Mouse (Mus musculus) retina, adult 2 months (tissue): Measurements from ENCODE around the gene Vars2.
A peak's percentile ranks its signal among the peaks of the same experiment; 100 is the strongest.

Experiments used
- DNase-seq: peaks from one replicate; pipeline ENCODE4 v3.0.0-alpha.2; 2012; ENCODE audit warnings: low read depth, low spot score

The Vars2 gene

DNA sequence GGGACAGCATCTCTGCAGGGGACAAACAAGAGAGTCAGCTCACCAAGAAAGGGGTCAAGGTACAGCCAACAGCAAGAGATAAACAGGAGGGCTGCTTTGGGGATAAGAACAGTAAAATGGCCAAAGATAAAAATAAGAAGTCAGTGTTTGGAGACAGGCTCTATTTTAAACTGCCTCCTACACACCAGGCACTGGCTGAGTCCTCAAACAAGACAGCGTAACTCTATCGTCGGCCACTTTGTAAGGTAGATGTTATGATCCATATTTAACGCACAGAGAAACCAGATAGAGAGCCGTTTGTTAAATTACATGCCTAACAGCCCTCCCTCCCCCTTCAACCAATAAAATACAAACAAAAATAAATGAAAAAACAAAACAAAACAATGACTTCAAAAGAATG lies 26.5 kb upstream of the Vars2 start:
- no peak for DNase-seq

- DNase-seq, result no peak
Measured at GRCm38 (mm10) chr17:35692368-35692767, 25.0 kb upstream of the Vars2 start.

- DNase-seq, result no peak
Measured at GRCm38 (mm10) chr17:35691811-35692210, 24.4 kb upstream of the Vars2 start.

GRCm38 (mm10) chr17:35689936-35690645 lies 22.7 kb upstream of the Vars2 start:
- DNase-seq, result no peak

DNA sequence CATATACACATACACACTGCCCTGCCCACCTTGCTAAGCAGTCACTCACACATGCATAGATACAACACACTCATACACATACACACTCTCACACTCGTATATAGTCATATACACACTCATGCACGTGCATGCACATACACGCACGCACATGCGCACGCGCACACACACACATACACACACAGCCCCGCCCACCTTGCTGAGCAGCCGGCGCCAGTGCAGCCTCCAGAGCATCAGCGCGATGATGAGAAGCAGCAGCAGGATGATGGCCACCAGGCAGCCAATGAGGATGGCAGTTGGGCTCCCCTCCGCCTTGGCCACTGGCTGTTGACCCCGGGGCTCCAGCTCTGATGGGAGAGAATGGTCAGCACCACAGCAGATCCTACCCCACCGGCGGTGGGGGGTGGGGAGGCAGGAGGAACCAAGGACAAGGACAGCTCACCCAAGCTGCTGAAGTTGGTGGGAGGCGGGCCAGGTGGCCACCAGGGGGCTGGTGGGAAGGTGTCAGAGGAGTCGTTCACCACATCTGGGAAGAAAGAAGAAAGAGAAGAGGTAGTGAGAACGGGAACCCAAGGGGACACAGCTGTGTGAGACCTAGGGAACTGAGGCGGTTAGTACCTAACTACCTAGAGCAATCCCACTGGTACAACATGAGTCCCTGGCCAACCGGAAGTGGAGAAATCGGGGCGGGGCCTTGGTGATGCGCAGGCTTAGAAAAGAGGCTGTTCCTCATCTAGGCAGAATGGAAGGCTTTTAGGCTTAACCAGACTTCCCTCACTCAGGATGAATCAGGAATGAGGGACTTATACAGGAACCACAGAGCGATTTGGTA lies 21.2 kb upstream of the Vars2 start:
- no peak for DNase-seq

DNA sequence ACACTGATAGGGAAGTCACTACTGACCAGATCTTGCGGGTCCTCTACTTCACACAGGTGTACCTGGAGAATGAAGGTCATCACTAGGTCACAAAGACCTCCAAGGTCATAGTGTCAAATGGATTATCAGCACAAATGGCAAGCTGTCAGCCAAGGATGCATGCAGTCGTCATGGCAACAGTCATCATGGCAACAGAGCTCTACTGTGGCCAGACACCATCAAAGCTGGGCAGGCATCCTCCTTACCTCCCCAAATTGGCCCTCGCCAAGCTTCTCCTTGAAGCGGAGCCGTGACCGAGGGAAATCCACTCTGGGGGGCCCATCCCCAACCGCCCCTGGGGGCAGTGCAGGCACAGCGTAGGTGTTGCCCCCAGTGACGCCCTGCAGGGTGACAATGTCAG lies 17.7 kb upstream of the Vars2 start:
- no peak for DNase-seq

DNA sequence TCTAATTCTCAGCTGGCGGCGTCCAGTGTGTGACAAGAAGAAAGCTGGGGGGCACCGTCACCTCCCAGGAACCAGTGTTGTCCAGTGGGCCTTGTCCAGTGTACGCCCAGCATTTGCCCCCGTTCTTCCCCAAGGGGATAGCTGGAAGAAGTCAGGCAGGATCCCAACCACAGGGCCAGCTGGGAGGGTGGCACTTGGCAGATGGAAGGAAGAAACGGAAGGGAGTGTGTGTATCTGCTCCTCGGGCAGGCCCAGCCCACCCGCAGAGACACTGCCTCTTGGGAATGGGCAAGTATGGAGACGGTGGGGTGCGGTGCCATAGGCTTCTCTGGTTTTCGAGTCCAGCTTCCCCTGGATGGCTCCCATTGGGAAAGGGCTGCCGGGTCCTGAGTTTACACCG lies 14.6 kb upstream of the Vars2 start:
- no peak for DNase-seq

GRCm38 (mm10) chr17:35680591-35680990 lies 13.2 kb upstream of the Vars2 start:
- DNase-seq, result no peak

GRCm38 (mm10) chr17:35673416-35674035 lies 6.1 kb upstream of the Vars2 start, which contains the start of gene Gtf2h4:
TSS of gene Gtf2h4 (minus strand) at chr17:35673739.
- DNase-seq, result peak; percentile 95

- no peak for DNase-seq
Measured at GRCm38 (mm10) chr17:35672527-35672926, 5.1 kb upstream of the Vars2 start.

DNA sequence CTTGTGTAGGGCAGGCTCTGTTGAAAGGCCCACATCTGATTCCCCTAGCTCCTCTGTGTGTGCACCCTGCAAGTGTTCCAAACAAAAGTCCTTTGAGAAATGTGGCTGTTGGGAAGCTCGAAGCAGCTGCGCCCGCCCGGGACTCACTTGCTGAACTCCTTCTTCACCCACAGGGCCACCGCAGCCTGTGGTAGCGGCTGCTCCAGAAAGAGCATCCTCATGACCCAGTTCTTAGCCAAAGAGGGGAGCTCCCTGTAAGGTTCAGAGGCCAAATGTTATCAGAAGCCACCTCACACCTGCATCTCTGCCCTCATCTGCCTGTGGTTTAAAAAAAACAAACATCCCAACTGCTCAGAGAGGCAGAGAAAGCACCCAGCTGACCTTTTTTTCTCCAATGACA lies 4.5 kb upstream of the Vars2 start:
- no peak for DNase-seq

GRCm38 (mm10) chr17:35669731-35670130 lies 2.3 kb upstream of the Vars2 start:
- no peak for DNase-seq

DNA sequence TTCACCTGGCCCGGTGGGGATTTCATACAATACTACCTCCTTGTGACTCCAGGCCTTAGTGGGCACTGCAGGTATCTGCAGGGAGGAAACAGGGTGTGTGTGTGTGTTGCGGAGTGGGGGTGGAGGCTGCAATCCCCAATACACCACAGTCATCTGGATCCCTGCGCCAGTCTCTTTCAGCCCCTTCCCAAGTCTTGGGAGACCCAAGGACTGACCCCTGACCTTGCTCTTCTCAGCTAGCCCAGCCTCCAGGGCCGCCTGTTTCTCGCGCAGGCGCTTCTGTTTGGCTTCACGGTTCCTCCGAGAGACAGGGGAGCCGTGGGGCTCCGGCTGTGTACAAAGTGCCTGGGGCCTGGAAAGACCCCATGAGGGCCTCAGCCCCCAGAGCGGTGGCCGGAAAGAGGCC lies 538 bp downstream of the Vars2 start:
- DNase-seq, result no peak

DNA sequence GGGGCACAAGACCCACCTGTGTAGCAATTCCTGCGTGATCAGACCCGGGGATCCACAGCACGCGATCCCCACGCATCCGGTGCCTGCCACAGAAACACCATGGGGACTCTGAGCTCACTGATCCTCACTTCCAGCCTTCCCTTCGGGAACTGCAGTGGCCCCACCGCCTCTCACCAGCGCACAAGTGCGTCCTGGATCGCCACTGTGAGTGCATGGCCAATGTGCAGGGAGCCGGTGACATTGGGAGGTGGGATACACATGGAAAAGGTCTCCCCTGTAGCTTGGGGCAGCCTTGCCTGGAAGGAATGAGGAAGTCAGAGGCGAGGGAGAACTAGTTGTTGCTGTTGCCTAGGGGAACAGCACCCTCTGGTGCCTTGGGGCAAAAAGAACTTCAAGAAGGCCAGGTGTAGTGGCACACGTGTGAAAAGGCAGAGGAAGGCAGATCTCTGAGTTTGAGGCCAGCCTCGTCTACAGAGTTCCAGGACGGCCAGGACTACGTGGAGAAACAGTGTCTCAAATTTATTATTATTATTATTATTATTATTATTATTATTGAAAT lies 1.4 kb downstream of the Vars2 start:
- DNase-seq, result no peak

DNA sequence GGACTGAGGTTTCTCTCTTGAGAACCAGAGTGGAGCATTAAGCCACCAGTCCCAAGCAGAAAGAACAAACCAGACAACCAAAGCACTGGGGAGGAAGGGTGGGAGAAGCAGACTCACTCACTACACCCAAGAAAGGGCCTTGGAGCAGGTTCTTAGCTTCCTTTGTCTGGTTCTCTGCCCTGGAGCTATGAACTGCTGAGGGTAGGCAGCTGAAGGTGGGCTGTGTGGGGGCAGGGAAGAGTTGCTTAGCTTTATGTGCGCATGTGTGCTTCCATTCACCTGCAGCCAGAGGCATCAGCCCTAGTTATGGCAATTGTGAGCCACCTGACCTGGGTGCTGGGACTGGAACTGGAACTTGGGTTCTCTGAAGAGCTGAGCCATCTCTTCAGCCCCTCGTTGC lies 14.3 kb downstream of the Vars2 start:
- no peak for DNase-seq

DNA sequence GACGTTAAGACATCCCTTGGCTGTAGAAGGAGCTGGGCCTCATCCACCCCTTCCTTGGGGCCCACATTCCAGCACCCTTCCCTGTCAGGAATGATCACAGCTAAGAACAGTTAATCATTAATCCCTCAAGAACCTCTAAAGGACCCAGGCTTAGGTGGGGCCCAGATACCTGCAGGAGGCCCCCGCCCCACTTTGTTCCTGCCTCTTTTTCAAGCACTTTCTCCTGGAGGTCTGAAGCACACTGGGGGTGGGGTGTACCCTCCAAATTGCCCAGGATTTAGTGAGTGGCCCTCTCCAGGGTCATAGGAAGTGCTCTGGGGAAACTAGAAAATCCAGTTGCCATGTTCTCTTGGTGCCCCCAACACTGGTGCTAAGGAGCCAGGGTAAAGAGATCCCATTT lies 18.0 kb downstream of the Vars2 start:
- DNase-seq, result no peak

- DNase-seq, result no peak
Measured at GRCm38 (mm10) chr17:35643609-35644236, 23.7 kb downstream of the Vars2 start, which contains the start of gene Mucl3. TSS of gene Mucl3 (minus strand) at chr17:35643695.

GRCm38 (mm10) chr17:35639352-35639751 lies 28.0 kb downstream of the Vars2 start:
- DNase-seq, result no peak

DNA sequence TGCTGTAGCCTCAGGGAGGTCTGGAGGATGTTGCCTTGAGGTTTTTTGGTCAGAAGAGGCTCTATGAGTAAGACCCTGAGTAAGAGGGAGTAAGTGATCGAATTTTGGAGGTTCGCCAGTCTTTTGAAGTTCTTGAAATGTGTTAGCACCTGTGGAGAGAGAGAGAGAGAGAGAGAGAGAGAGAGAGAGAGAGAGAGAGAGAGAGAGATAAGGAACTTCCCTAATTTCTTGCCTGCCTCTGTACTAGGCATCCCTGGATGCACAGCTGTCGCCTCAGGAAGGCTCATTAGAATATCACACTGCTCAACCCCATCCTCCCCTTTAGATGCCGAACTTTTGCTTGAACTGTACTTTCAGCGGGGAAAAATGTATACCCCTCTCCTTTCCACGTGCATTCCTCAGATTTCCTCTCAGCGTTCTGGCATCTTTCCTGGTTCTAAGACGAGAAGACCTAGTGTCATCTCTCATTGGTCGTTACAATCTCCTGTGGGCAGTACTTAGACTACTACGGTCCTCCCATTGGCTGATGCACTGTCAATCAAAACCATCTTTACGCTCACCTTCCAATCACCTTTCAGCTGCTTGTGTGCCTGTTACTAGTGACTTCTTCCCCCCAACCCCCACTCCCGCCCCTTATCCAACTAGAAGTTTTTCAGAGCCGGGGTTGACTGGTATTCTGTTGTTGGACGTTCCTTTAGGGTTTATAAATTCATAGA lies 28.8 kb downstream of the Vars2 start:
- DNase-seq, result no peak

GRCm38 (mm10) chr17:35636363-35636762 lies 31.0 kb downstream of the Vars2 start:
- no peak for DNase-seq

DNA sequence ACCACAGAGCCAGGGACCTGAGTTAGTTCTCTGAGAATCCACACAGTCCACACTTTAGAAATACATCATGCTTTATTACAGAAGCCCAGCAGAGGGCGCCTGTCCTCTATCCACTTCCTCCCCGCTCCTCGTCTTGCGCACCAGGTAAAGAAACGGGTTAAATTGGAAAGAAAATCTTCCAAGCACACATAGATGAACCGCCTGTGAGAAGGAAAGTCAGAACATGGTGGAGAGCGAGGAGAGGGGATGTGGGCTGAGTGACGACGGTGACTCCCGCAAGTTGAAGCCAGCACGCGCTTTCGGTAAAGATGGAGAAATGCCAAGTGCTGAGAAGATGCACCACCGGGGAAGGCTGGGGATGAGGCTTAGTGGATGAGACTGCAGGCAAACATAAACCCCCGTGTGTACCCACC lies 31.7 kb downstream of the Vars2 start:
- peak; percentile 46 for DNase-seq
